Comparison of ENCODE assay signal across 11 mouse cellular contexts in genomic region chr10:37988297-37989263, GRCm38 (mm10).
DNase-seq lines count a peak whose midpoint lies in the region; ATAC-seq lines count a peak whose summit lies in the region.
"Had no signal": no experiment of that assay in that cellular context is flagged by ENCODE, and none has a peak within 500 bp of the region (broad histone marks: within the 10 kb centered on the region; RNA-seq: fewer than 3 reads in every experiment).

No protein-coding gene starts in this region.

- H3K27me3 ChIP-seq in hindbrain, embryonic 11.5 days (ENCODE audit: control insufficient read depth, insufficient read depth, low read length), result no peaks in the 10 kb centered on the region
- H3K27me3 ChIP-seq in hindbrain, embryonic 10.5 days (ENCODE audit: insufficient read depth, poor library complexity, severe bottlenecking), result no peaks in the 10 kb centered on the region
- H3K27me3 ChIP-seq in forebrain, embryonic 12.5 days, result no peaks in the 10 kb centered on the region
- no peaks in the 10 kb centered on the region for H3K27me3 ChIP-seq in hindbrain, embryonic 12.5 days
- no peaks in the 10 kb centered on the region for H3K27me3 ChIP-seq in neural tube, embryonic 13.5 days
- H3K27me3 ChIP-seq: CH12.LX had no signal

- H3K9me3 ChIP-seq in hindbrain, embryonic 11.5 days (ENCODE audit: control insufficient read depth, low read length), result no peaks in the 10 kb centered on the region
- no peaks in the 10 kb centered on the region; the same call in 1 of the 2 replicates for H3K9me3 ChIP-seq in hindbrain, embryonic 10.5 days
- no peaks in the 10 kb centered on the region for H3K9me3 ChIP-seq in forebrain, embryonic 12.5 days
- no peaks in the 10 kb centered on the region for H3K9me3 ChIP-seq in hindbrain, embryonic 12.5 days (replicated peaks)
- no peaks in the 10 kb centered on the region for H3K9me3 ChIP-seq in neural tube, embryonic 13.5 days

- no peaks in the 10 kb centered on the region for H3K36me3 ChIP-seq in hindbrain, embryonic 11.5 days (ENCODE audit: control insufficient read depth, insufficient read depth, low read length)
- no peaks in the 10 kb centered on the region for H3K36me3 ChIP-seq in hindbrain, embryonic 10.5 days
- no peaks in the 10 kb centered on the region for H3K36me3 ChIP-seq in forebrain, embryonic 12.5 days (replicated peaks)
- no peaks in the 10 kb centered on the region for H3K36me3 ChIP-seq in hindbrain, embryonic 12.5 days
- H3K36me3 ChIP-seq in neural tube, embryonic 13.5 days, result no peaks in the 10 kb centered on the region

- no peak overlapping the region for H3K4me2 ChIP-seq in hindbrain, embryonic 11.5 days (replicated peaks; ENCODE audit: low read depth, low read length)
- H3K4me2 ChIP-seq in forebrain, embryonic 12.5 days, result no peak overlapping the region
- H3K4me2 ChIP-seq in hindbrain, embryonic 12.5 days (replicated peaks), result no peak overlapping the region
- H3K4me2 ChIP-seq in neural tube, embryonic 13.5 days, result no peak overlapping the region

- no peak overlapping the region for H3K4me3 ChIP-seq in hindbrain, embryonic 11.5 days (ENCODE audit: low read depth, low read length)
- no peak overlapping the region for H3K4me3 ChIP-seq in hindbrain, embryonic 10.5 days
- H3K4me3 ChIP-seq in forebrain, embryonic 12.5 days (replicated peaks), result no peak overlapping the region
- H3K4me3 ChIP-seq in hindbrain, embryonic 12.5 days, result no peak overlapping the region
- no peak overlapping the region for H3K4me3 ChIP-seq in neural tube, embryonic 13.5 days

- H3K4me1 ChIP-seq in hindbrain, embryonic 11.5 days (replicated peaks; ENCODE audit: control insufficient read depth, insufficient read depth, low read length), result no peaks in the 10 kb centered on the region
- H3K4me1 ChIP-seq in hindbrain, embryonic 10.5 days (replicated peaks), result peaks cover 13% of the 10 kb centered on the region; the same call in 1 of the 2 replicates
- no peaks in the 10 kb centered on the region for H3K4me1 ChIP-seq in forebrain, embryonic 12.5 days
- peaks cover 5% of the 10 kb centered on the region for H3K4me1 ChIP-seq in hindbrain, embryonic 12.5 days
- peaks cover 5% of the 10 kb centered on the region for H3K4me1 ChIP-seq in neural tube, embryonic 13.5 days (replicated peaks)

- DNase-seq in hindbrain, embryonic 11.5 days (ENCODE audit: low spot score), result peak; percentile 54
- no peak for DNase-seq in hindbrain, embryonic 10.5 days (ENCODE audit: low spot score)
- DNase-seq in kidney, postnatal 36 days, result no peak
- DNase-seq in kidney, adult 18-20 months, result no peak
- DNase-seq in thymus, postnatal 36 days, result no peak
- DNase-seq: kidney, adult 8-10 months; liver, postnatal 0 days had no signal

- WGBS in hindbrain, embryonic 11.5 days, result 53% methylated on average over 11 of the region's 11 CpGs
- WGBS in hindbrain, embryonic 10.5 days, result 59% methylated on average over 11 of the region's 11 CpGs
- WGBS in forebrain, embryonic 12.5 days, result 59% methylated on average over 11 of the region's 11 CpGs
- WGBS in hindbrain, embryonic 12.5 days, result 57% methylated on average over 11 of the region's 11 CpGs
- 44% methylated on average over 11 of the region's 11 CpGs for WGBS in neural tube, embryonic 13.5 days

- H3K9ac ChIP-seq in hindbrain, embryonic 11.5 days (ENCODE audit: low read depth, low read length), result no peak overlapping the region
- H3K9ac ChIP-seq in forebrain, embryonic 12.5 days, result no peak overlapping the region
- no peak overlapping the region for H3K9ac ChIP-seq in hindbrain, embryonic 12.5 days
- H3K9ac ChIP-seq in neural tube, embryonic 13.5 days, result no peak overlapping the region
- H3K9ac ChIP-seq: liver, postnatal 0 days had no signal

- H3K27ac ChIP-seq in hindbrain, embryonic 11.5 days (ENCODE audit: low read depth, low read length), result no peak overlapping the region
- no peak overlapping the region for H3K27ac ChIP-seq in hindbrain, embryonic 10.5 days
- no peak overlapping the region for H3K27ac ChIP-seq in forebrain, embryonic 12.5 days
- H3K27ac ChIP-seq in hindbrain, embryonic 12.5 days, result no peak overlapping the region
- no peak overlapping the region for H3K27ac ChIP-seq in neural tube, embryonic 13.5 days (replicated peaks)

- peak; percentile 77 for ATAC-seq in hindbrain, embryonic 11.5 days (ENCODE audit: low FRiP score)
- peak; percentile 81 for ATAC-seq in forebrain, embryonic 12.5 days (ENCODE audit: low FRiP score)
- ATAC-seq in hindbrain, embryonic 12.5 days (ENCODE audit: low FRiP score), result peak; percentile 60; the same call in 1 of the 2 replicates
- ATAC-seq in neural tube, embryonic 13.5 days (ENCODE audit: low read depth), result peak; percentile 71; the same call in 1 of the 2 replicates
- ATAC-seq: liver, postnatal 0 days had no signal
